ENCODE assay signal across 8 mouse cellular contexts in the genomic region with DNA sequence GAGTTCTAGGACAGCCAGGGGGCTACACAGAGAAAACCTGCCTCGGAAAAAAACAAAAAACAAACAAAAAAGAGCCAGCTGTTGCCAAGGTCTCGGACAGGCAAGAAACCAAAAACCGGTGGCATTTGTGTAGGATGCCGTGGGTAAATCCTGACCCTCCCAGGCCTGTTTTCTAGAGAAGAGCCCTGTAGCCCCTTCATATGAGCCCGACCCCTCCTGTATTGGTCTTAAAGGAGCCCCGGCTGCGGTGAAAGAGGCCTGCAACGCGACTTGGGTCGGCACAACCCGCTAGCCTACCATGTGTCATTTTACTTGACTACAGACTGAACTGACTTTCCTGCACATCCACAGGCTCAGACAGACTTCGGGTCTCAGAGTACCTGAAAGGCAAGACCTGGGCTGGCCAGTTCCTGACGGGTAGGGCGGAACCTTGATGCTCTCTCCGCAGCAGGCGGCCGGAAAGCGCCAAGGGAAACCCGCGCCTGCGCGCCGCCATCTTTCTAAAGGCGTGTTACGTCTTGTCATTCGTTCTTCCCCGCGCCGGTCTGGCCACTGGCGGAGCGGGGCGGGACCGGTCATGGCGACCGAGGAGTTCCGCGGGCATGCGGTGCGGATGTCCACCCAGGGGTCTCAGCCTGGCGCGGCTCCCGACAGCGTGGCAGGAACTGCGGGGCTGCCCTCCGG. TPM values are rescaled to one million over a fixed set of nuclear protein-coding genes. Genes with fewer than 3 reads are reported as not detected.
DNase-seq lines count a peak whose midpoint lies in the region; ATAC-seq lines count a peak whose summit lies in the region.

A gene (plus strand): TSS at position 485 of the 684 bp plus-strand sequence.

- H3K4me1 ChIP-seq in embryonic facial prominence, embryonic 10.5 days, result peaks cover 22% of the 10 kb centered on the region
- peaks cover 12% of the 10 kb centered on the region for H3K4me1 ChIP-seq in midbrain, embryonic 11.5 days (ENCODE audit: control insufficient read depth, insufficient read depth, low read length)

- peak; percentile 94 for ATAC-seq in granulocyte monocyte progenitor cell, adult 5-6 weeks (replicated peaks; ENCODE audit: poor library complexity, severe bottlenecking)
- peak; percentile 90 for ATAC-seq in midbrain, embryonic 11.5 days (ENCODE audit: low FRiP score)

- peak within 1 kb of the TSS; percentile 89 for H3K9ac ChIP-seq in midbrain, embryonic 11.5 days (ENCODE audit: low read length)

- DNase-seq in adrenal gland, postnatal 14 days, result peak; percentile 96
- DNase-seq in embryonic facial prominence, embryonic 10.5 days (ENCODE audit: low spot score), result peak; percentile 92
- DNase-seq in kidney, adult 11 months, result peak; percentile 91
- DNase-seq in left cerebral cortex, postnatal 4 days, result peak; percentile 94
- peak; percentile 98 for DNase-seq in midbrain, embryonic 11.5 days (ENCODE audit: low spot score, missing footprints)
- DNase-seq in right cerebral cortex, postnatal 4 days, result peak; percentile 93
- DNase-seq in yolk sac, embryonic 10.5 days (ENCODE audit: low spot score), result peak; percentile 91

- peak within 1 kb of the TSS; percentile 94 for H3K27ac ChIP-seq in embryonic facial prominence, embryonic 10.5 days (replicated peaks)
- peak within 1 kb of the TSS; percentile 69 for H3K27ac ChIP-seq in midbrain, embryonic 11.5 days (ENCODE audit: low read depth, low read length)

- WGBS in embryonic facial prominence, embryonic 10.5 days, result 3% methylated on average over 45 of the region's 45 CpGs
- whole genome bisulfite sequencing in midbrain, embryonic 11.5 days, result 1% methylated on average over 45 of the region's 45 CpGs

- H3K27me3 ChIP-seq in embryonic facial prominence, embryonic 10.5 days (replicated peaks; ENCODE audit: low read depth, poor library complexity, severe bottlenecking), result no peaks in the 10 kb centered on the region
- no peaks in the 10 kb centered on the region for H3K27me3 ChIP-seq in midbrain, embryonic 11.5 days (ENCODE audit: control insufficient read depth, insufficient read depth, low read length)

- no peaks in the 10 kb centered on the region for H3K9me3 ChIP-seq in embryonic facial prominence, embryonic 10.5 days
- no peaks in the 10 kb centered on the region for H3K9me3 ChIP-seq in midbrain, embryonic 11.5 days (ENCODE audit: control insufficient read depth, low read length)

- peaks cover 60% of the 10 kb centered on the region for H3K36me3 ChIP-seq in embryonic facial prominence, embryonic 10.5 days (replicated peaks)
- H3K36me3 ChIP-seq in midbrain, embryonic 11.5 days (ENCODE audit: control insufficient read depth, insufficient read depth, low read length), result peaks cover 9% of the 10 kb centered on the region

- peak within 1 kb of the TSS; percentile 87 for H3K4me2 ChIP-seq in midbrain, embryonic 11.5 days

- intact Hi-C loops in left cerebral cortex, postnatal 4 days (cut with DNase I), result loop anchor here (10.0 kb wide), 1 partner anchor 208 kb away; no protein-coding TSS in a partner anchor

- H3K4me3 ChIP-seq in embryonic facial prominence, embryonic 10.5 days, result peak within 1 kb of the TSS; percentile 90
- H3K4me3 ChIP-seq in midbrain, embryonic 11.5 days (ENCODE audit: low read depth, low read length), result peak within 1 kb of the TSS; percentile 89

RNA-seq across cellular contexts. Expression of the gene that starts here (rescaled TPM):
- total RNA-seq in adrenal gland, postnatal 14 days (2021), result 17.5 and 19.1 TPM in 2 replicates
- polyA plus RNA-seq in embryonic facial prominence, embryonic 10.5 days (2016; fragmentation: Nextera tagmentation; extraction: Ambion mirVana), result 17.1 and 17.7 TPM in 2 replicates
- 7.3 and 7.5 TPM in 2 replicates for total RNA-seq in granulocyte monocyte progenitor cell, adult 5-6 weeks (2014; fragmentation: Nextera tagmentation)
- total RNA-seq in granulocyte monocyte progenitor cell, adult 5-6 weeks (2017), result 11.4 and 12.6 TPM in 2 replicates
- 10 to 100 TPM; 25.2 to 26.0 TPM for total RNA-seq in left cerebral cortex, postnatal 4 days (2021)
- 16.0 and 16.1 TPM in 2 replicates for polyA plus RNA-seq in midbrain, embryonic 11.5 days (2014; fragmentation: Nextera tagmentation; extraction: Ambion mirVana)

Comparison
In these comparisons a context has a peak if more than half of its experiments do, and no peak if none do; other contexts are left out.
1. Peak in every context shown above with its lines: DNase-seq, ATAC-seq, H3K4me3 ChIP-seq and H3K27ac ChIP-seq.